Mouse (Mus musculus): ENCODE data around the gene Trp53tg5.

The Trp53tg5 gene

GRCm38 (mm10) chr2:164473624-164474023 lies at the start of gene Trp53tg5:
TSS of gene Trp53tg5 (minus strand) at chr2:164473724.
- DNase-seq (ENCODE audit: low read depth), result no peak

- DNase-seq (ENCODE audit: low read depth), result no peak
Observed at GRCm38 (mm10) chr2:164522280-164522679, 48.8 kb upstream of the Trp53tg5 start.

- DNase-seq (ENCODE audit: low read depth), result peak; percentile 42
Observed at GRCm38 (mm10) chr2:164521841-164522240, 48.3 kb upstream of the Trp53tg5 start.

- DNase-seq (ENCODE audit: low read depth), result peak; percentile 62
Observed at GRCm38 (mm10) chr2:164520782-164521181, 47.3 kb upstream of the Trp53tg5 start.

- DNase-seq (ENCODE audit: low read depth), result no peak
Observed at GRCm38 (mm10) chr2:164519171-164519526, 45.6 kb upstream of the Trp53tg5 start.

GRCm38 (mm10) chr2:164518266-164519170 lies 45.0 kb upstream of the Trp53tg5 start:
- peak; percentile 46 for DNase-seq (ENCODE audit: low read depth)

- DNase-seq (ENCODE audit: low read depth), result peak; percentile 58
Observed at GRCm38 (mm10) chr2:164517485-164518221, 44.1 kb upstream of the Trp53tg5 start.

- DNase-seq (ENCODE audit: low read depth), result no peak
Observed at GRCm38 (mm10) chr2:164516592-164516991, 43.1 kb upstream of the Trp53tg5 start.

- no peak for DNase-seq (ENCODE audit: low read depth)
Observed at GRCm38 (mm10) chr2:164515897-164516296, 42.4 kb upstream of the Trp53tg5 start.

GRCm38 (mm10) chr2:164514916-164515315 lies 41.4 kb upstream of the Trp53tg5 start:
- no peak for DNase-seq (ENCODE audit: low read depth)

GRCm38 (mm10) chr2:164513389-164513788 lies 39.9 kb upstream of the Trp53tg5 start:
- DNase-seq (ENCODE audit: low read depth), result peak; percentile 87

- no peak for DNase-seq (ENCODE audit: low read depth)
Observed at GRCm38 (mm10) chr2:164512121-164512909, 38.8 kb upstream of the Trp53tg5 start.

- no peak for DNase-seq (ENCODE audit: low read depth)
Observed at GRCm38 (mm10) chr2:164510621-164511190, 37.2 kb upstream of the Trp53tg5 start.

GRCm38 (mm10) chr2:164507811-164508210 lies 34.3 kb upstream of the Trp53tg5 start:
- no peak for DNase-seq (ENCODE audit: low read depth)

GRCm38 (mm10) chr2:164505619-164506347 lies 32.3 kb upstream of the Trp53tg5 start:
- no peak for DNase-seq (ENCODE audit: low read depth)

GRCm38 (mm10) chr2:164504919-164505318 lies 31.4 kb upstream of the Trp53tg5 start:
- DNase-seq (ENCODE audit: low read depth), result no peak

GRCm38 (mm10) chr2:164500511-164500910 lies 27.0 kb upstream of the Trp53tg5 start:
- DNase-seq (ENCODE audit: low read depth), result no peak

GRCm38 (mm10) chr2:164499317-164499716 lies 25.8 kb upstream of the Trp53tg5 start:
- DNase-seq (ENCODE audit: low read depth), result no peak

- DNase-seq (ENCODE audit: low read depth), result no peak
Observed at GRCm38 (mm10) chr2:164497691-164498268, 24.3 kb upstream of the Trp53tg5 start.

GRCm38 (mm10) chr2:164496847-164497690 lies 23.5 kb upstream of the Trp53tg5 start, which contains the start of gene Pigt:
TSS of gene Pigt (plus strand) at chr2:164497520.
- peak; percentile 88 for DNase-seq (ENCODE audit: low read depth)
